Mouse (Mus musculus) C2C12 (cell line): Measurements from ENCODE around the gene Fuca1.

Source experiments
- CTCF ChIP-seq: IDR thresholded peaks from one replicate; pipeline ENCODE4 v1.5.1; 2011; ENCODE audit not compliant: control insufficient read depth, insufficient read depth, insufficient read length
- MYOG ChIP-seq: IDR thresholded peaks from one replicate; pipeline ENCODE4 v1.6.1; 2011; ENCODE audit not compliant: control insufficient read depth, insufficient read length; ENCODE audit errors: extremely low read depth

DNA sequence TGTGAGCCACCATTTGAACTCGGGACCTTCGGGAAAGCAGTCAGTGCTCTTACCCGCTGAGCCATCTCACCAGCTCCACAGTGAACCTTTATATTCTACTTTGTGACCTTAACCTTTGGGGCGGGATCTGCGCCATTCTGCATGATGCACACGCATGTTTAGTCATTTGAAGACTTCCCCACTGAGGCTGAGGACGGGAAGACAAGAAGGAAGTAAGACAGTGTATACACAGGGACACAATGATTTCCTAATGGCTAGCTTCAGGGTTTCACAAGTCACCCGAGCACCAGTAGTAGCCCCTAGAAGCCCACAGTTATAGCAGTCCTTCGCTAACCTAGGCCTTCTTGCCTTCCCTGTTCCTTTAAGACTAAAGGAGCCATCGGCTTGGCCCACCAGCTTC, 25.2 kb downstream of the Fuca1 start:
- no peak for TF ChIP-seq CTCF
- no peak for TF ChIP-seq MYOG
